Mouse (Mus musculus): ENCODE data around the gene Gm49368.
"Not testable (repeated sequence)": the region's sequence is repeated elsewhere in the genome, so short reads cannot be mapped to it uniquely, and the experiment has no call there.

Gm49368 gene

DNA sequence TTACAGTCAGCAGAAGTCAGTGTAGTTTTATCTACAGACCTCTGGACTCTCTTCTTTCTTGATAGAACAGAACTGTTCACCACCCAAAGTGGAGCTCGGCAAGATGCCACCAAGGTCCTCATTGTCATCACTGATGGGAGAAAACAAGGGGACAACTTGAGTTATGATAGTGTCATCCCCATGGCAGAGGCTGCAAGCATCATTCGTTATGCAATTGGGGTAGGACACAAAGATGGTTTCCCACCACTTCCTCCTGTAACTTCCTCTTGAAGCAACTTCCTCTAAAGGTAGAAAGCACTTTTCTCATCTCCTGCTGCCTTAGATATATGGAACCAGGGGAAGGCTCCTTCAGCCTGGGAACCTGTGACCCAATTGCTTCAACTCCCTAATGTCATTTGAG lies 71.1 kb downstream of the Gm49368 start:
- no peak for DNase-seq

DNA sequence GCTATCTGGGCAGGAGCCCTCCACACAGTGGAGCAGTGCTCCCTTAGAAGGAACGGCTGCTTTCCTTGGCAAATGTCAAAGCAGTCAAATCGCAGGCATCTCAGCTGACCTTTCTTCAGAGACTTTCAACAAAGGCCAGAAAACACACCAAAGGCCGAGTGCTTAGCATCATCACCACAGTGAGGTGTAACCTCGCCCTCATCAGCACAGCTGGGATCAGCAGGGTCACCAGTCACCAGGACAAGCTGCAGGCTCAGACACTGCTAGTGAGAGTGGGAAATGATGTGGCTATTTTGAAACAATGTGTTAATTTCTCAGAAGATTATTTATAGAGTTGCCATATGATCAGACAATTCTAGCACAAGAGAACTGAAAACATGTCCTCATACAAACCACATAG lies 74.4 kb downstream of the Gm49368 start:
- DNase-seq, result no peak

DNA sequence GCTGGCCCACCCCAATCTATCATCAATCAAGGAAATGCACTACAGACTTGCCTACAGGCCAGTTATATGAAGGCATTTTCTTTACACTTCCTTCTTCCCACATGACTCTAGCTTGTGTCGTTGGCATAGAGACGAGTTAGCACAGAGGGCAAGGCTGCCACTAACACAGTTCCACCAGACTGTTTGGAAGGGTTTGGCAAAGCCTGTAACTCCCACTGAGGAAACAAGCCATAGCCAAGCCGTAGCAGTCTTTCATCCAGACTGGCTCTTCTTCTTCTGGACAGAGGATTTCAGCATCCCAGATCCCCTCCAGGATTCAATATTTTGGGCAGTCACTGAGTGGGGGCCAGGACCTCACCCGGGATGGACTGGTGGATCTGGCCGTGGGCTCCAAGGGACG lies 77.1 kb downstream of the Gm49368 start:
- DNase-seq, result no peak

DNA sequence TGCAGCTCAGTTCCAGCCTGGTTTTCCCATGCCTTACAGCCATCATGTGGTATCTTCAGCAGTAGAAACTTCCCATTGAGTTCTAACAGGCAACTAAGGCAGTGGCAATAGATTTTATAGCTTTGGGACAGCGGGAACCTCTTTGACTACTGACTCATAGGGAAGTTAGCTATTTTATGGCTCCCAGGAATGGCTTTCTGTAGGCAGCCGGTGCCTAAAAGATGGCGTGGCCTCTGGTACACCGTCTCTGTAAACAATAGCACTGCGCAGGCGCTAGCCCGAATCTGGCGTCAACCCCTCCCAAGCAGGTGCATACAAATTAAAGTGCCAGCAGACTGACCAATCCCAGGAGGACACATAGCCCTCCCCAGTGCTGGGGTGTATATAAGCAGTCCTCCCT lies 88.5 kb downstream of the Gm49368 start:
- no peak for DNase-seq

DNA sequence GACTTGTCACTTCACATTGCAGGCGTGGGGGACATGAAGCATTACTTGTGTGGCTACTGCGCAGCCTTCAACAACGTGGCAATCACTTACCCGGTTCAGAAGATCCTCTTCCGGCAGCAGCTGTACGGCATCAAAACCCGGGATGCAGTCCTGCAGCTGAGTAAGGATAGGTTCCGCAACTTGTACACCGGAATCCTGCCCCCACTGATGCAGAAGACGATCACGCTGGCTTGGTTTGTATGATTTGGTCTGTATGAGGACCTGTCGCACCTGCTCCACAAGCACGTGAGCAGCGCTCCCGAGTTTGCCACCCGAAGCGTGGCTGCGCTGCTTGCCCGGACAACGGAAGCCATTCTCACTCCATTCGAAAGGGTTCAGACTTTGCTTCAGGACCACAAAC lies 91.6 kb downstream of the Gm49368 start, which contains the start of gene Itgad:
TSS of gene Itgad (plus strand) at position 301 of the 400 bp plus-strand sequence.
- DNase-seq, result no peak

DNA sequence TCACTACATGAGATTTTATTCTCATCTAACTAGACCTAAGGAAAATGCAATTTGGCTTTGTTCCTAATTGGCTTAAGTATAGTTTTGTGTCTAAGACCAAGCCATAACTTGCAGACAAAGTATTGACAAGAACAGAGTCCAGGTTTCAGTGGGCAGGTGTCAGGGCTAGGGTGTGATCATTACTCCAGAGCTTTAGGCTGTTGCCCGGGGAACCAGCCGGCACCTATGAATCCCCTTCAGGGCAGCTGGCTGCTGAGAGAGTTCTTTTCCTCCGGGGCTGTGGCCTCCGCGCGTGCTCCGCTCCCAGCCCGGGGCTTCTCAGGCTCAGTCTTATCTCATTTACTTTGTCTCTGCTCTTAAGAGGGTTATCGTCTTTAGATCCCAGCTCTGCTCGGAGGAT lies 92.4 kb downstream of the Gm49368 start:
- no peak for DNase-seq

DNA sequence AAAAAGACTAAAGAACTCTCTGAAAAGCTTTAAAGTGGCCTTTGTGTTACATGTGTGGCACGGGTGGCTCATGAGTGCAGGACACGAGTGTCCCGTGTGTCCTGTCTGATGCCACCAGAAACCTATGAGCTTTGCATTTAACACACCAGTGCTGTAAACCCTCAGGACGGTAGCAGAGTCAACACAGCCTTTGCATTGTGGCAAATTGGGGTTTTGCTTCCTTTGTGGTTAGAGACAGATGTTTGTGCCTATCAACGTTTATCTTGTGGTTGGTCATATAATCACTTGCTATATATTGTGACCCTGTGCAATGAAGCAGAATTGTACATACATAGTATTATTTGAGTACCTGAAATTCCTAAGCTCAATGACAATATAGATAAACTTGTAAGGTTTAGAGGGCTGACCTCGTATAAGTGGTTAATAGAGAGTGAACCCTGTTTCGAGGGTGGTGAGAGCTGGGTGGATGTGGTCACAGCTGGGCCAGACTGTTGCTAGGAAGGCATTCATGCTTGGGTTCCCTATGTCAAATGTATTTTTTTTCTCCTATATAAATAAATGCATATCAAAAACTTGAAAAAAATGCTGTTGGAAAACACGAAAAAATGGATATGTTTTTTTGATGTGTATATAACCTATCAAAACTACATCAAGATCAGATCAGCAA lies 96.3 kb downstream of the Gm49368 start:
- DNase-seq, result not testable (repeated sequence)

DNA sequence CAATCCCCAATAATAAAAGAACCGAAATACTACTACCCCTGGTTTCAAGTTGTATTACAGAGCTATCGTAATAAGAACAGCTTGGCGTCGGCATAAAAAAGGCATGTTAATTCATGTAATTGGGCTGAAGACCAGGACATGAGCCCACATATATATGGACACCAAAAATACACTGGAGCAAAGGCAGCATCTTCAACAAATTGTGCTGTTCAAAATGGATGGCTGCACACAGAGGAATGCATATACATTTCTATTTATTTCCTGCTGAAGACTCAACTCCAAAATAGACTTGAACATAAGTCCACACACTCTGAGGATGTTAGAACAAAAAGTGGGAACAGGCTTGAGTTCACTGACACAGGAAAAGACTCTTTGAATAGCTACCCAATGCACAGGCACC lies 101.5 kb downstream of the Gm49368 start:
- no peak for DNase-seq

DNA sequence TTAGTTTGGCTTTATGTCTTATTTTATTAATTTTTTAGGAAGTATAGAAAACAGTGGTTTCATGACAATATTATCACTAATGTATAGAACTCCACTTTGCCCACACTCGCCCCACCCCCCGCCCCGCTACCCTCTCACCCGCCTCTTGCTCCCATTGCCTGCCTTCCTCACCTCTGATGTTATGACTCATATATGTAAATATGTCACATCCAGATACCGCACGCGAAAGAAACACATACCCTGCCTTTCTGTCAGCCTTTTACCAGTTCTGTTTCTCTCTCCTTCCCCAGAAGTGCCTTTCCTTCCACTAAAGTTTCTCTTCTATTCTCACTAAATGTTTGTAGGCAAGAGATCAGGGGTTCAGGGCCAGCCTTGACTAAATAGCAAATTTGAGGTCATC lies 103.9 kb downstream of the Gm49368 start:
- DNase-seq, result no peak

DNA sequence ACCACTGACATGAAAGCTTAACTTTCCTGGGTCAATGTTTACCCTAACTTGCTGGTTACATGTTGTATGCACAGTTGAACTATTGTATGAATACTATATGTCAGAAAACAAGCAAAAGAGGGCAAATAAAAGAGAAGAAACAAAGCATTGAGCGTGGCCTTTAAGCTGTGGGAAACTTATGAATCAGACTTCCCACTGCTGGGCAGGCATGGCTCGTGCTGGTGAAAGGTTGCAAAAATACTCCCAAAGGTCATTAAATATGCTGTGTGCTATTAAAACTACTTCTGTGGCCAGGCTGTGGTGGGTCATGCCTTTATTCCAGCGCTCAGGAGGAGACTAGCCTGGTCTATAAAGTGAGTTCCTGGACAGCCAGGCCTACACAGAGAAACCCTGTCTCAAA lies 107.5 kb downstream of the Gm49368 start:
- DNase-seq, result no peak

All from spleen, adult 18-20 months (tissue).